Mouse (Mus musculus) CH12.LX (cell line): Measurements from ENCODE around the gene Dhdds.

ENCODE experiments used
- CTCF ChIP-seq, 2 experiments: IDR thresholded peaks in 1 of 2; conservative IDR thresholded peaks in 1 of 2; 2 replicates each; pipeline ENCODE4 v1.5.1; 2011 to 2012; ENCODE audit warnings: low read depth in 2 of 2, low read length in 2 of 2, improper control_type of control experiment in 1 of 2, inconsistent platforms in 1 of 2, mild to moderate bottlenecking in 1 of 2, moderate library complexity in 1 of 2
- EP300 ChIP-seq: IDR thresholded peaks from 2 replicates; pipeline ENCODE4 v1.6.1; 2011; ENCODE audit warnings: low read length, improper control_type of control experiment
- MAX ChIP-seq: IDR thresholded peaks from 2 replicates; pipeline ENCODE4 v1.6.1; 2011; ENCODE audit warnings: low read length, improper control_type of control experiment
- MXI1 ChIP-seq: IDR thresholded peaks from 2 replicates; pipeline ENCODE4 v1.6.1; 2011; ENCODE audit warnings: mild to moderate bottlenecking, low read depth, low read length, improper control_type of control experiment

GRCm38 (mm10) chr4:134018038-134018778 lies 17.5 kb upstream of the Dhdds start:
- TF ChIP-seq CTCF (conservative IDR thresholded peaks at IDR 0.05 in 1 of 2, IDR thresholded peaks at IDR 0.05 in 1 of 2; ENCODE audit: low read depth in 2 of 2, low read length in 2 of 2) = no peak
- no peak for TF ChIP-seq MAX
- TF ChIP-seq MXI1 = no peak
- no peak for TF ChIP-seq EP300
